Mouse (Mus musculus) spleen, postnatal 10 days (tissue): ENCODE data around the gene Oasl2.
"Not testable (repeated sequence)": the region's sequence is repeated elsewhere in the genome, so short reads cannot be mapped to it uniquely, and the experiment has no call there.

Experiments
- DNase-seq, 2 experiments: peaks; one replicate each; pipeline ENCODE4 v3.0.0; 2021 to 2022; ENCODE audit warnings: low spot score in 2 of 2

The Oasl2 gene

DNA sequence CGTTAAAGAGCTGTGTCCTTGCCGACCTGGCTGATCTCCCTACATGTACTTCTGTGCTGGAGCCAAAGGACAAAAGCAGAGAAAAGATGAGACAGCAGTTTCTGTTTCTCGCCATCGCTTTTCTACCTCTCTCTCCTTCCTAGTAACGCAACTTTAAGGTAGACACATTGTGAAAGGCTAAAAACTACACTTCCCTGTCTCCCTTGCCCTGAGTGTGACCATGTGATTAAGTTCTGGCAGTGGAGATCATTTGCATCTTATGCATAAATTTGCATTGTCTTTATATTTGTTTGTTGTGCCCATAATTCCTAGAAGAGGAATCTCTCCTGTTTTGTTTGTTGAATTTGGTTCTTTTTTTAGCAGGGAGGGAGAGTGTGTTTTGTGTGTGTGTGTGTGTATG is 19.1 kb downstream of the Oasl2 start:
- no peak for DNase-seq

DNA sequence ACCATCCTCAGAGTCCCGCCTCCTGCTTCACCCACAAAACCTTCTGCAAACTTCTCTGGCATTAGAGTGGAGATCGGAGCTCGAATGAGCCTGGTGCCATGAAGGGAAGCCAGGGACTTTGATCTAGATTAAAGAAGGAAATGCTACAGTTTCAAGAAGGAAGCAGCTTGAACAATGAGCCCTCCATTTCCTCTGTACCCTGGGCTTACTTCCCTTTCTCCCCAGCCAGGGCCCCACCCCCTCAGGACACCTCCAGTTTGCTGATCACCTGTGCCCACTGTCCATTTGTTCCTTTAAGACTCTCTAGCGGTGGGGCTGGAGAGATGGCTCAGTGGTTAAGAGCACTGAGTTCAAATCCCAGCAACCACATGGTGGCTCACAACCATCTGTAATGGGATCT is 20.0 kb downstream of the Oasl2 start:
- peak in 1 of 2 experiments; percentile 62 for DNase-seq

- not testable (repeated sequence) for DNase-seq
Measured at GRCm38 (mm10) chr5:114917357-114917756, 20.6 kb downstream of the Oasl2 start.

GRCm38 (mm10) chr5:114921551-114922365 is 25.0 kb downstream of the Oasl2 start:
- peak; percentile 41 to 69 for DNase-seq

DNA sequence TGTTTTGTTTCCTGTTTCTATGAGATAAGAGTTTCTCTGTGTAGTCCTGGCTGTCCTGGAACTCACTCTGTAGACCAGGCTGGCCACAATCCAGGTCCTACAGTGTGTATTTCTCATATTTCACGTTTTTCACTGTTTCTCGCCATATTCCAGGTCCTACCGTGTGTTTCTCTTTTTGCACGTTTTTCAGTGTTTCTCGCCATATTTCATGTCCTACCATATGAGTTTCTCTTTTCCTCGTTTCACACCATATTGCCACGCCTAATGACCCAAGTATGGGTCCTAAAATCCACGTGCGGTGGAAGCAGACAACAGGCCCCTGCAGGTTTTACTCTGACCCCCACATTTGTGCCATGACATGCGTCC is 25.6 kb downstream of the Oasl2 start:
- no peak for DNase-seq

GRCm38 (mm10) chr5:114922998-114923473 is 26.3 kb downstream of the Oasl2 start, which contains the start of gene Oasl1:
Gene Oasl1 (plus strand): TSS chr5:114923240.
- DNase-seq: peak; percentile 68 to 77

GRCm38 (mm10) chr5:114926153-114926684 is 29.5 kb downstream of the Oasl2 start:
- no peak for DNase-seq

DNA sequence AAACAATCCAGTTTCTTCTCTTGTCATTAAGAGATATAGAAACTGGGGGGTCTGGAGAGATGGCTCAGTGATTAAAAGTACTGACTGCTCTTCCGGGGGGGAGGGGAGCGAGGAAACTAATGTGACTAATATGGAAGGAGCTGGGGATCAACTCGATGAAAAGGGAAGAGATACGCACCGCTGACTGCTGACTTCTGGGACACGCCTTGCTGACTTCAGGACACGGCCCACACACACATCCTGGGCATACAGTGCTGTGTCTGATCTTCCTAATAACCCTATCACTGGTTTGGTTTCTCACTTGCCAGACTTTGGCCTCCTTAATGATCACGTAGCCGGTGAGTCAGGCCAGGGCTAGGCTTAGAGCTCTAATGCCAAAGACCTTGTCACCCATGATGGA is 30.0 kb downstream of the Oasl2 start:
- DNase-seq: no peak

GRCm38 (mm10) chr5:114931626-114932025 is 34.9 kb downstream of the Oasl2 start:
- no peak for DNase-seq

DNA sequence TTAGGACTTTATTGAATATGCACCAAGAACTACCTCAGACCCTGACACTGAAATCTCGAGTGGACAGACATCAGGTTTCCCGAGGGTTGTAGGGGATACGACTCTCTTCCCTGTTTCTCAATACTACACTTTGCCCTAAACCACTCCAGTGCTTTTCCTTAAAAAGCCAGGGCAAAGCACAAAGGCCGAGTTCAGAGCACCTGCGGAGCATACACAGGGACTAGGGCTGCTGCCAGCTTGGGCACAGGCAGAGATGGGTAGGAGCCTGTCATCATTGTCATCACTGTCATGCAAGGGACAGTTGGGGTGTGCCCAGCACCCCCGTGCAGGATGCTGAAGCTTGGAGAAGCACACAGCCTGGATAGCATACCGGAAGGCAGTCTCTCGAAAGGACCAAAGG is 36.5 kb downstream of the Oasl2 start:
- DNase-seq: no peak

DNA sequence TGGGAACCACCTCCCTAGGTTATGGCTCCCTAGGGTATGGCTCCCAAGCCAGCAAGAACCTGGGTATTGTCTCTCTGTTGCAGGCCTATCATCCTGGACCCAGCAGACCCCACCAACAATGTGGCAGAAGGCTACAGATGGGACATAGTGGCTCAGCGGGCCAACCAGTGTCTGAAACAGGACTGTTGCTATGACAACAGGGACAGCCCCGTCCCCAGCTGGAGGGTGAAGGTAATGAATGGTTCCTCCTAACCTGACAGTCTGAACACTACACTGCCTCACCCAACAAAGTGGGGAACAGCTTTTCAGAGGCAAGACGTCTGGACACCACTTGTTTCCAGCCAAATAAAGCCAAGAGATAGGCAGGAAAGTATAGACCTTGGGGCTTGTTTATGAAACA is 39.1 kb downstream of the Oasl2 start:
- DNase-seq: no peak

DNA sequence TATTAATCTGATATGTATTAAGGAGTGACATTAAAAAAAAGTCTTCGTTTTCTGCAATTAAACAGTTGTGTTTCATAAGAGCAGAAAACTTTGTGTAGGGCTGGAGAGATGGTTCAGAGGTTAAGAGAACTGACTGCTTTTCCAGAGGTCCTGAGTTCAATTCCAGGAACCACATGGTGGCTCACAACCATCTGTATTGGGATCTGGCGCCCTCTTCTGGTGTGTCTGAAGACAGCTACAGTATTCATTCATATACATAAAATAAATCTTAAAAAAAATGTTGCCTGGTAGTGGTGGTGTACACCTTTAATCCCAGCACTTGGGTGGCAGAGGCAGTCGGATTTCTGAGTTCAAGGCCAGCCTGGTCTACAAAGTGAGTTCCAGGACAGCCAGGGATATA is 44.4 kb downstream of the Oasl2 start:
- DNase-seq: not testable (repeated sequence)

GRCm38 (mm10) chr5:114942074-114942765 is 45.5 kb downstream of the Oasl2 start, which contains the start of gene 2210016L21Rik:
Gene 2210016L21Rik (plus strand): TSS chr5:114942158.
- DNase-seq: peak; percentile 74 to 86

GRCm38 (mm10) chr5:114942766-114943130 is 46.0 kb downstream of the Oasl2 start:
- no peak for DNase-seq

- DNase-seq: no peak
Measured at GRCm38 (mm10) chr5:114945072-114945471, 48.3 kb downstream of the Oasl2 start.

- DNase-seq: no peak
Measured at GRCm38 (mm10) chr5:114948891-114949290, 52.2 kb downstream of the Oasl2 start.

- no peak for DNase-seq
Measured at GRCm38 (mm10) chr5:114949316-114949715, 52.6 kb downstream of the Oasl2 start.

DNA sequence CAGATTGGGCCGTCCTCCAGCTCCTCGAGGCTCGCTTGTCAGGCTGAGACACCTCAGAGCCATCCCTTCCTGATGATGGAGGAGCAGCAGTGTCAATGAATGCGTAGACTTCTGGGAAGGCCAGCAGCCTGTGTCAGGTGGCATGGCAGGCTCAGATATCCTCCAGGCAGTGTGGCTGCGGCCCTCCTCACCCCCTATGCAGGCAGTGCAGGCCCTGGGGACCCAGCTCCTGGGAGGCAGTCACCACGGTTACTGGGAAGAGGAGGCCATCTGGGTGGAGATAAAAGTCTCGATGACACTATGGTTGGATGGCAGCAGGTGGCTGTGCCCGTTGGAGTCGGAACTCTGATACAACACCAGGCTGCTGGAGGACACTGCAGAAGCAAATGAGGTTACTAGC is 53.1 kb downstream of the Oasl2 start:
- no peak for DNase-seq

GRCm38 (mm10) chr5:114950669-114951068 is 53.9 kb downstream of the Oasl2 start:
- DNase-seq: no peak

DNA sequence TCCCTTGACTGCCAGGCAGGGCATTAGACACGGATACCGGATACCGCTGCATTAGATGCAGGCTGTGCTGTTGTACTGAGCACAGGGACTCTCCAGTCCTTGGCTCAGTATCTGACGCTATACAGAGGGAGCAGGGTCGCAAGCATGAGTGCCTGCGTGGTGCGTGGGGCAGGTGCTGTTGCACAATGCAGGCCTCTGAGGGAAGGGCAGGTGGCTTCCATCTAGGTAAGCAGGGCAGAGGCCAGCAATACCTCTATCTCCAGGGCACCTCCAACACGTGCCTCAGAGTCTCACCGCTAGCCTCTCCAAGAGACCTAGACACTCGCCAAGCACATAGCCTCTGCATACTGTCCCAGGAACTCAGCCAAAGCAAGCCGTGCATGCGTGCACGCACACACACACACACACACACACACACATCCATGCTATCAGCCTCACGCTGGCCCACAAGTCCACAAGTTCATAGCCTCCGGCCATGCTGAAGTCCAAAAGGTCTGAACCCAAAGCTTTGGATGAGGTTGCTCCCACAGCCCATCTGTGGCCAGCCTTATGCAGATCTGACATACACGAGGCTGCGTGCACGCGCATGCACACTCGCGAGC is 54.6 kb downstream of the Oasl2 start:
- no peak for DNase-seq

- DNase-seq: no peak
Measured at GRCm38 (mm10) chr5:114953326-114953725, 56.6 kb downstream of the Oasl2 start.

DNA sequence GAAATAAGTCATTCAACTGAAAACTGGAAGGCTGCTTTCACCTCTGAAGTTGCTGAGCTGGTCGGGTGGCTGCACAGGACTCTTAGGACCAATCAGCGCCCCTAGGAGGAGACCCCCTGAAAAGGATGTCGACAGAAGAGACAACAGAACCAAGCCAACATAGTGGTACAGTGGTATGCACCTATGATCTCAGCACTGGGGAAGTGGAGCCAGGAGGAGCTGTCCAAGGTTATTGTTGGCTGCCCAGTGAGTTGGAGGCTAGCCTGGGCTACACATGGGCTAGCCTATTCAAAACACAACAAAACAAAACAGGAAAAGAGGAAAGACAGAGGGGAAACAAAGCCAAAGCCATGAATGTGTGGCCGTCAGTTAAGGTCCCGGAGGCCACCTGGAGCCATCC is 61.3 kb downstream of the Oasl2 start:
- no peak for DNase-seq
